Mouse (Mus musculus) lung, embryonic 15.5 days (tissue): Measurements from ENCODE around the gene Ascc2. TPM values are rescaled to one million over a fixed set of nuclear protein-coding genes. Genes with fewer than 3 reads are reported as not detected.

Source experiments
- ATAC-seq: fragments of 200-750 bp; cut with Nextera tagmentation; 2 replicates; pipeline ENCODE4 v1.8.0; 2017; ENCODE audit warnings: moderate number of reproducible peaks, borderline replicate concordance; ENCODE audit not compliant: low FRiP score, low TSS enrichment; ENCODE audit errors: extremely low read depth
- H3K27ac ChIP-seq: fragments of 300-500 bp; sonication (generic); 2 replicates; pipeline ENCODE4 v1.5.1; 2015; ENCODE audit warnings: moderate library complexity, mild to moderate bottlenecking, inconsistent platforms
- H3K27me3 ChIP-seq: fragments of 300-500 bp; sonication (generic); 2 replicates; pipeline ENCODE4 v1.6.1; 2015; ENCODE audit warnings: inconsistent platforms
- H3K36me3 ChIP-seq: fragments of 300-500 bp; sonication (generic); 2 replicates; pipeline ENCODE4 v1.6.1; 2015; ENCODE audit warnings: inconsistent platforms
- H3K4me1 ChIP-seq: fragments of 300-500 bp; sonication (generic); 2 replicates; pipeline ENCODE4 v1.6.1; 2015; ENCODE audit warnings: inconsistent platforms
- H3K4me2 ChIP-seq: fragments of 300-500 bp; sonication (generic); 2 replicates; pipeline ENCODE4 v1.6.1; 2015; ENCODE audit warnings: inconsistent platforms, mild to moderate bottlenecking, moderate library complexity
- H3K4me3 ChIP-seq: fragments of 300-500 bp; sonication (generic); 2 replicates; pipeline ENCODE4 v1.5.1; 2015; ENCODE audit warnings: mild to moderate bottlenecking, inconsistent platforms
- H3K9ac ChIP-seq: fragments of 300-500 bp; sonication (generic); 2 replicates; pipeline ENCODE4 v1.6.1; 2015; ENCODE audit warnings: inconsistent platforms
- H3K9me3 ChIP-seq: fragments of 300-500 bp; sonication (generic); 2 replicates; pipeline ENCODE4 v1.6.1; 2016; ENCODE audit warnings: inconsistent platforms
- WGBS: fragments of 180-500 bp; shearing (Covaris S2); methylation state at CpG from one replicate; pipeline ENCODE4 v1.1.7; 2015; 5-methylcytosine and 5-hydroxymethylcytosine counted together
- polyA plus RNA-seq: library from polyadenylated mRNA; unstranded; fragments of >200 nt; fragmentation: Nextera tagmentation; extraction: Ambion mirVana; gene quantifications from 2 replicates; pipeline ENCODE4 v1.2.1, GENCODE M21; 2015

Ascc2 gene
- polyA plus RNA-seq, 1 experiment from 2014 or later, result 35.1 TPM

DNA sequence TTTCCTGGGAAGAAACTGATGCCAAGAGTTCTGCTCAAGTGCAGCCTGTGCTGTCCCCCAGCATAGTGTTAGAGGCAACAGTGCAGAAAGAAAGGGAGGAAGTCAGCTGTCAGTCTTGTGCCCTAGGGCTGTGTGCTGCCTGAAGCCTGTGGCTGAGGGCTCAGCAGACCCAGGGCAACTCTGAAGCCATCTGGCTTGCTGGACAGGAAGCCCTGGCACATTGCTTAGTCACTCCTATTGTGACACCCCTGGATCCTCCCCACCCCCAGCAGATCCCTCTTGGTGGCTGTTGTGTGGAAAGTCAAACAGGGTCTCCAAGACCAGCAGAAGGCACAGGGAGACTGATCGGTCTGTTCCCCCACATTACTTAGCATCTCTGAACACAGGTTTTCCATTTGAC lies 37.0 kb downstream of the Ascc2 start:
- no peaks in the 10 kb centered on the region for H3K9me3 ChIP-seq
- no peak overlapping the region for H3K9ac ChIP-seq
- ATAC-seq, result no peak
- H3K4me2 ChIP-seq, result no peak overlapping the region
- no peaks in the 10 kb centered on the region for H3K4me1 ChIP-seq
- peak overlapping the region; percentile 31; the same call in 1 of the 2 replicates for H3K27ac ChIP-seq
- H3K4me3 ChIP-seq, result no peak overlapping the region
- H3K36me3 ChIP-seq, result peaks cover 16% of the 10 kb centered on the region; the same call in 1 of the 2 replicates
- no peaks in the 10 kb centered on the region for H3K27me3 ChIP-seq
- 95% methylated on average over 1 of the region's 1 CpGs for WGBS

DNA sequence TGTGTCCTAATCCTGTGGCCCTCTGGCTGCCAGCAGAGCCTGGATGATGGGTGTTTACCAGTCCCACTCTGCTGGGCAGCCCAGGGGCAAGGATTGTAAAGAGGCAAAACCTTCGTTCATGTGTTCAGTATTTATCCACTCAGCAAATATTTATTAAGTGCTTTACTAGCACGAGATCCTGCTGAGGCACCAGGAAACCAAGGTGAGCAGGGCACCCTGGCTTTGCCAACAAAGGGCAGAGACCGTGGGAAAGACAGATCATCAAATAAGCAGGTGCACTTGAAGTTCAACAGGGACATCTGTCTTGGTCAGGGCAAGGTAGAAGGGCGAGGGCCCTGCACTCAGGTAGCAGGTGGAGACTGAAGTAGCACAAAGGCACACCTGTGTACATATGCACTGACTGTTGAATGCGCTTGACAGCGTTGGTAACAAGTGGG lies 37.6 kb downstream of the Ascc2 start:
- peak; percentile 65 for ATAC-seq
- 61% methylated on average over 6 of the region's 6 CpGs for WGBS
- Histone ChIP-seq H3K4me3 (no peak overlapping the region), H3K9ac (no peak overlapping the region), H3K27ac (peak overlapping the region; percentile 31; the same call in 1 of the 2 replicates), H3K9me3 (no peaks in the 10 kb centered on the region), H3K36me3 (peaks cover 20% of the 10 kb centered on the region; the same call in 1 of the 2 replicates), H3K4me2 (no peak overlapping the region), H3K4me1 (no peaks in the 10 kb centered on the region), H3K27me3 (no peaks in the 10 kb centered on the region)

DNA sequence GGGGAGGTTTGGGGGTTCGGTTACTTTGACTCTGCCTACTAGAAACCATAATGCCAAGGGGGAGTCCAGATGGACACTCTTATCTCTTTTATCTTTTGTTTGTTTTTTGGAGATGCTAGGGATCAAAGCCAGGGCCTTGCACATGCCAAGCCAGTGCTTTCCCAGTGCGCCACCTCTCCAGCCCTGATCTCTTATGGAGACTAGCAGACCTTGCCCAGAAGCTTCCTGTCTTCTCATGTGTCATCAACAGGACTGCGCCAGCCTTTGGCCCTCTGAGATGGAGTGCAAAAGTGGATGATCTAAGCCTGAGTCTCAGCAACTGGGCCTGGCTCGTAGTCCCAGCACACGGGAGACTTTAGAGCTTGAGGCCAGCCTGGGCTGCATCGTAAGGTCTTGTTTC lies 38.1 kb downstream of the Ascc2 start:
- Histone ChIP-seq H3K4me2 (no peak overlapping the region), H3K4me1 (no peaks in the 10 kb centered on the region), H3K36me3 (peaks cover 22% of the 10 kb centered on the region; the same call in 1 of the 2 replicates), H3K27me3 (no peaks in the 10 kb centered on the region), H3K4me3 (no peak overlapping the region), H3K9ac (no peak overlapping the region), H3K9me3 (no peaks in the 10 kb centered on the region), H3K27ac (no peak overlapping the region)
- ATAC-seq, result no peak
- WGBS, result 75% methylated on average over 6 of the region's 6 CpGs

DNA sequence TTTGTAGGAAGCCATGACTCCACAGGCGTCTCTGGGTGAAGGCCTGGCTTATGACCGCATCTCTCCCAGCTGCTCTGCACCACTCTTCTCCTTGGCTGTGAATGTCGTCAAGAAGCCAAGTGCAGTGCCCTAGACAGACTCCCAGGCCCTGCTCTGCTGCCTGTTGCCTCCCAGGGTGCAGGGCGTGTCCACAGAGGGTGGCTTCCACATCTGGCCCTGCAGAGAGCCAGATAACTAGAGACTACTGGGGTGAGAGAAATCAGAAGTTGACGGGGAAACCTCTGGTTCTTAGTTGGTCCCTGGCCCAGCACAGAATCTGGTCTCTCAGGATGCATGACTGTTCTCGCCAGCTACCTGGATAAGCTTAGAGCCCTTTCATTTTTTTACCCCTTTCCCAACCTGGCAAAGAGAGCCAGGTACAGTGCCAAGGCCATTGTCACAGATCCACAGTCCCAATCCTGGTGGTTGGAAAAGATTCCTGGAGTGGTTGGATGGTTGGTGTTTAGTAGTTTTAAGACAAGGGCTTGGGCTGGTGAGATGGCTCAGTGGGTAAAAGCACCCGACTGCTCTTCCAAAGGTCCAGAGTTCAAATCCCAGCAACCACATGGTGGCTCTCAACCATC lies 39.8 kb downstream of the Ascc2 start:
- H3K27me3 ChIP-seq, result no peaks in the 10 kb centered on the region
- H3K4me3 ChIP-seq, result no peak overlapping the region
- H3K36me3 ChIP-seq, result peaks cover 33% of the 10 kb centered on the region
- H3K9ac ChIP-seq, result no peak overlapping the region
- no peaks in the 10 kb centered on the region for H3K9me3 ChIP-seq
- no peak overlapping the region for H3K27ac ChIP-seq
- WGBS, result 85% methylated on average over 7 of the region's 7 CpGs
- ATAC-seq, result no peak
- H3K4me1 ChIP-seq, result no peaks in the 10 kb centered on the region
- H3K4me2 ChIP-seq, result no peak overlapping the region

DNA sequence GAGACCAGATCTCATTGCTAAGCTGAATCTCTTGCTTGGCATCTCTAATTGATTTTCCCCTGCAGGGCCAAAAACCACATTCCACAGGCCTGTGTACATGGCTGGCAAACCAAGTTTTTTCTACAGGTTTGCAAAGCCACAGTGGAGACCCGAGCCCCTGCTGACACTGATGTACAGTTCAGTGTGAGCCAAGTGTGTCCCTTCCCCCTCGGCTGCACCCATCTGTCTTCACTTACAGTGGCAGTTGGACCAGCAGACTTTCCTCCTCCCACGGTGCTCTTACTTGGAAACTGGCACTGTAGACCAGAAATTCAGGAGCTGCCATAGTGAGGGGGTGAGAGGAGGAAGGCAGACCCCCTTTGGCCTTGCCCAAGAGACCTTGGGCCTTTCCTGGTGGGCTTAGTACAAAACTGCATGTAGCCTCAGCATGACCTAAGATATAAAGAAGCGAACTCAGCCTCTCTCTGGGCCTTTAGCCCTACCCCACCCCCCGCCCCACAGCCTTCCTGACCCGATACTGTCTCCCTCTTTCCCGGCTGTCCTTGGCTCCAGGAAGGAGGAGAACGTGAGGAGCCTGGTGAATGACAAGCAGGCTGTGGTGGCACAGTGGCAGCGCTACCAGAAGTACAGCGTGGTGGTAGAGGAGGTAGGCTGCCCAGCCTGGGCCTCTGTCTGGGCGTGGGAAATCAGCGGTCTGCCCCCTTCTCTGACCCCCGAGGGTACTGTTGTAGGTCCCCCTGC lies 41.3 kb downstream of the Ascc2 start:
- no peak overlapping the region for H3K27ac ChIP-seq
- no peaks in the 10 kb centered on the region for H3K4me1 ChIP-seq
- no peak overlapping the region for H3K9ac ChIP-seq
- 63% methylated on average over 13 of the region's 13 CpGs for WGBS
- no peak for ATAC-seq
- H3K4me2 ChIP-seq, result no peak overlapping the region
- peaks cover 33% of the 10 kb centered on the region for H3K36me3 ChIP-seq
- H3K4me3 ChIP-seq, result no peak overlapping the region
- H3K9me3 ChIP-seq, result no peaks in the 10 kb centered on the region
- H3K27me3 ChIP-seq, result no peaks in the 10 kb centered on the region

DNA sequence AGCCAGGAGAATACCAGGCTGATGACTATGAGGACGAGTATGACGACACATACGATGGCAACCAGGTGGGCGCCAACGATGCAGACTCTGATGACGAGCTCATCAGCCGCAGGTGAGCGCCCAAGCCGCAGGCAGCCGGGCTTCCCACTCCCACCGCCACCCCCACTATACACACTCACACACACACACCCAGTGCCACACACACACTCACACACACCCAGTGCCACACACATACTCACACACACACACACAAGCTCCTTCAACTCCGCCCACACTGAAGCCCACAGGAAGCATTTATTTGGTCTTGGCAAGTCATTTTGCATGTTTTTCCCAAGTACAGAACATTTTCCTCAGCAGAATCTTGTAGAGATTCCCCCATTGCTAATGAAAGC lies 41.9 kb downstream of the Ascc2 start:
- Histone ChIP-seq H3K4me1 (no peaks in the 10 kb centered on the region), H3K27ac (no peak overlapping the region), H3K27me3 (no peaks in the 10 kb centered on the region), H3K9ac (no peak overlapping the region), H3K4me3 (no peak overlapping the region), H3K36me3 (peaks cover 33% of the 10 kb centered on the region), H3K9me3 (no peaks in the 10 kb centered on the region), H3K4me2 (no peak overlapping the region)
- ATAC-seq, result no peak
- WGBS, result 92% methylated on average over 12 of the region's 12 CpGs

DNA sequence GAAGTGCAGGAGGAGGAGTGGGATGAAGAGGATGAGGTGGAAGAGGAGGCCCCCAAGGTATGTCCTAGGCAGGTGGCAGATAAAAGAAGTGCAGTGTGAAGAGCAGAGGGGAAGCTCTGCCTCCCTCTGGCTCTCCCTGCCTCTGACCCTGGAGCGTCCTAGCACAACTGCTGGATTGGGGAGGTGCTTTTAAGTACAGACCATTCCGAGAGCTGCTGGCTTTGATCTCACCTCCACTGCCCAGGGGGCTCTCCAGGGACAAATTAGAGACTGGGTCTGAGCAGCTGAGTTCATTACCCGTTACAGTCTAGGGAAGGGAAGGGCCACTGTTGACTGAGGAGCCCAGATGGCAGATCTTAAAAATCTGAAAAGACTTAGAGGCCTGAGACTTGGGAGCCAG lies 42.6 kb downstream of the Ascc2 start:
- no peak overlapping the region for H3K4me3 ChIP-seq
- no peak overlapping the region for H3K9ac ChIP-seq
- WGBS, result 51% methylated on average over 3 of the region's 3 CpGs
- H3K9me3 ChIP-seq, result no peaks in the 10 kb centered on the region
- H3K4me2 ChIP-seq, result no peak overlapping the region
- H3K27me3 ChIP-seq, result no peaks in the 10 kb centered on the region
- peaks cover 33% of the 10 kb centered on the region for H3K36me3 ChIP-seq
- H3K4me1 ChIP-seq, result no peaks in the 10 kb centered on the region
- H3K27ac ChIP-seq, result no peak overlapping the region
- no peak for ATAC-seq

DNA sequence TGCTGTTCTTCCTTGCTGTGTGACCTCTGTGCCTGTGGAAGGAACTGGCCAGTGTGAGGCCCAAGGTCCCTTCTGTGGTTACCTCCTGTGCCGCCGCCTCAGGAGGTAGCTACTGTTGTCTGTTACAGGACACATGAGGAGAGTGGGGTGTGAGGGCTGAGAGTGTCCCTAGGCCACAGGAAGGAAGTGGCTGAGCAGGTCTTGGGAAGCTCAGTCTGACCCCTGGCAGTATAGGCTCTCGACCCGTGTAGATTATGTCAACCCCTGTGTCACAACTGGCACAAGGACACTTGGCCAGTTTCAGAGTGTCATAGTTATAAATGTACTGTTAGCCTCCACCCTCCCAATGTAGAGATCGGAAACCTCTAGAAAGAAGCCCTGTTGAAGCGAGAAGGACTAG lies 46.0 kb downstream of the Ascc2 start:
- H3K36me3 ChIP-seq, result peaks cover 28% of the 10 kb centered on the region
- no peak overlapping the region for H3K27ac ChIP-seq
- ATAC-seq, result no peak
- H3K4me2 ChIP-seq, result no peak overlapping the region
- H3K27me3 ChIP-seq, result no peaks in the 10 kb centered on the region
- no peak overlapping the region for H3K9ac ChIP-seq
- 88% methylated on average over 6 of the region's 6 CpGs for WGBS
- no peak overlapping the region for H3K4me3 ChIP-seq
- peaks cover 3% of the 10 kb centered on the region; the same call in 1 of the 2 replicates for H3K4me1 ChIP-seq
- no peaks in the 10 kb centered on the region for H3K9me3 ChIP-seq

DNA sequence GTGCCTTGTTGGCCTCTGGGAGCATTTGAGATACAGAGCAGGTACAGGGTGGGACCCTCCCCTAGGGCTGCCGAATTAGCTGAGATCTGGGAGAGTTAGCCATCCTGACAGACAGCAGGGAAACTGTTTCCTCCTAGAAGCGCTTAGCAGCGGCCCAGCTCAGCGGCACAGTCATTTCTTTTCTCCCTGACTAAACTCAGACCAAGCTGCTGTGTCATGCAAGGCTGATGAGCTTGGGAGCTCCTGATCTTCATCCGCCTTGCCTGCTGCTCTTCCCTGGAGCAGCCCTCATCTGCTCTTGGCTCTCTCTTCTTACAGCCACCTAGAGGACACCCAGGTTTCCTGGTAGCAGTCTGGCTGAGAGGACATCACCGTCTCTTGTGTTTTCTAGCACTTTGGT lies 46.6 kb downstream of the Ascc2 start:
- ATAC-seq, result no peak
- Histone ChIP-seq H3K4me1 (peaks cover 8% of the 10 kb centered on the region; the same call in 1 of the 2 replicates), H3K4me2 (no peak overlapping the region), H3K27ac (no peak overlapping the region), H3K4me3 (no peak overlapping the region), H3K27me3 (no peaks in the 10 kb centered on the region), H3K36me3 (peaks cover 28% of the 10 kb centered on the region), H3K9me3 (no peaks in the 10 kb centered on the region), H3K9ac (no peak overlapping the region)
- 65% methylated on average over 6 of the region's 6 CpGs for WGBS

DNA sequence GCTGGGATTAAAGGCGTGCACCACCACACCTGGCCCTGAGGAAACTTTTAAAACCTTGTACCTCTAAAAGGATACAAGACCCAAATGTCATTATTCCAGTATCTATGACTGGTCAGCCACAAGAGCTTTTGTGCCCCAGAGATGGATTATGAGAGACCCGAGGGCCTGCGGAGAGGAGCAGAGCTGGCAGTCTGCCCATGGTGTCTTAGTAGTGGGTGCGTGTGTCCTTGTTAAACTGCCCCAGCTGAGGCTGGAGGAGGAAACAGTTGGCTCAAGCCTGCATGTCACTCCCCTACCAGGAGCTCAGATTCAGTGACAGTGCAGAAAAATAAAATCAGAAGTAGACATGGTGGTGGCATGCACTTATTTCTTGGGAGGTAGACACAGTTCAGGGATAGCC lies 47.5 kb downstream of the Ascc2 start:
- no peak overlapping the region for H3K27ac ChIP-seq
- no peak overlapping the region for H3K4me2 ChIP-seq
- H3K27me3 ChIP-seq, result no peaks in the 10 kb centered on the region
- no peak overlapping the region for H3K4me3 ChIP-seq
- WGBS, result 53% methylated on average over 4 of the region's 4 CpGs
- no peak for ATAC-seq
- no peak overlapping the region for H3K9ac ChIP-seq
- peaks cover 8% of the 10 kb centered on the region; the same call in 1 of the 2 replicates for H3K4me1 ChIP-seq
- H3K9me3 ChIP-seq, result no peaks in the 10 kb centered on the region
- peaks cover 25% of the 10 kb centered on the region for H3K36me3 ChIP-seq

DNA sequence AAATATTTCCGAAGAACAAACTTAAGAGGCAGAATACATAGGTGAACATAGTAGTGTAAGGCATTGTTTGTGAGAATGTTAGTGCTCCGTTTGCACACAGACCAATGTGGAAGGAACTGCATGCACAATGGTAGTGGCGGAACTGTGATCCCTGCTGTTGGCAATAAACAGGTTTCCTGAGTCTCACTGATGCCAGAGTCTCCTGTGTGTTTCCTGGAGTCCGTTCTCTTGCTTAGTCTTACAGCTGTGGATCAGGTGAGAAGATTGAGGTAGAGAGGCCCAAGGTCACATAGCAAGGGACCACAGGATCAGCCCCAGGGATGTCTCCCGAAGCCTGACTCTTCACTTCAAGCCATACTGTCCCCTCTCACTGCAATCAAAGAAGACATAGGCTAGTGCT lies 48.0 kb downstream of the Ascc2 start:
- Histone ChIP-seq H3K4me1 (peaks cover 8% of the 10 kb centered on the region; the same call in 1 of the 2 replicates), H3K27me3 (no peaks in the 10 kb centered on the region), H3K9ac (no peak overlapping the region), H3K4me2 (no peak overlapping the region), H3K9me3 (no peaks in the 10 kb centered on the region), H3K4me3 (no peak overlapping the region), H3K27ac (no peak overlapping the region), H3K36me3 (peaks cover 23% of the 10 kb centered on the region)
- 76% methylated on average over 5 of the region's 5 CpGs for WGBS
- ATAC-seq, result no peak

DNA sequence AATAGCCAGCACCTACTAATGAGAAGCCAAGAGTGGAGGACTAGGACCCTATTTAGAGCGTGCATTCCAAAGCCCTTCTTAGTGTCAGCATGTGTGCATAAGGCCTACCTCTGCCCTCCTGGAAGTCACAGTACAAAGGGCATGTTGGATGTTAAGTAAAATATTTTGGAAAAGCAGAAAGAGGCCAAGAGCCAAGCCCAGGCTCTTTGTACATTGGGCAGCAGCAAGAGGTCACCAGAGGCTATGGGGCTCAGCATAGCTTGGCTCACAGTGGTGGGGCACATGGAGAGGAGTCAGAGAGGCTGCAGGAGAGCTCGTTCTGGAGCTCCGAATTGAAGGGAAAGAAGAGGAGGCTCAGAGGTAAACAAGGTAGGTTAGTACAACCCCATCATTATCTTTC lies 49.5 kb downstream of the Ascc2 start:
- H3K4me3 ChIP-seq, result no peak overlapping the region
- no peak overlapping the region for H3K4me2 ChIP-seq
- H3K9me3 ChIP-seq, result no peaks in the 10 kb centered on the region
- 46% methylated on average over 3 of the region's 3 CpGs for WGBS
- no peak overlapping the region for H3K27ac ChIP-seq
- no peak overlapping the region for H3K9ac ChIP-seq
- peaks cover 12% of the 10 kb centered on the region; the same call in 1 of the 2 replicates for H3K36me3 ChIP-seq
- no peak for ATAC-seq
- peaks cover 8% of the 10 kb centered on the region; the same call in 1 of the 2 replicates for H3K4me1 ChIP-seq
- no peaks in the 10 kb centered on the region for H3K27me3 ChIP-seq
